Mouse (Mus musculus): ENCODE measurements at regions not wholly inside any gene's neighbourhood (a gene's known extent, or its start where the extent isn't known, plus 50 kb on each side); places are given as distances from the start of the nearest gene placed in this dataset.

GRCm38 (mm10) chr7:129049726-129050125, 207.1 kb upstream of the Plpp4 start:
- WGBS = 19% methylated on average over 4 of the region's 4 CpGs
- TF ChIP-seq POLR2A (IDR thresholded peaks at IDR 0.05; ENCODE audit: borderline replicate concordance, insufficient read depth, low read length) = no peak
- no peak for TF ChIP-seq CTCF (IDR thresholded peaks at IDR 0.05; ENCODE audit: borderline replicate concordance, insufficient read depth, low read depth, low read length)
- Histone ChIP-seq H3K27ac (ENCODE audit: insufficient read depth, low read length) (no peak overlapping the region), H3K4me1 (ENCODE audit: control insufficient read depth, insufficient read depth, low read length) (peaks cover 3% of the 10 kb centered on the region), H3K4me3 (replicated peaks; ENCODE audit: insufficient read depth, low read depth, low read length) (no peak overlapping the region), H3K27me3 (ENCODE audit: control insufficient read depth, insufficient read depth, low read length) (no peaks in the 10 kb centered on the region; the same call in 1 of the 2 replicates)
- no peak for DNase-seq

DNA sequence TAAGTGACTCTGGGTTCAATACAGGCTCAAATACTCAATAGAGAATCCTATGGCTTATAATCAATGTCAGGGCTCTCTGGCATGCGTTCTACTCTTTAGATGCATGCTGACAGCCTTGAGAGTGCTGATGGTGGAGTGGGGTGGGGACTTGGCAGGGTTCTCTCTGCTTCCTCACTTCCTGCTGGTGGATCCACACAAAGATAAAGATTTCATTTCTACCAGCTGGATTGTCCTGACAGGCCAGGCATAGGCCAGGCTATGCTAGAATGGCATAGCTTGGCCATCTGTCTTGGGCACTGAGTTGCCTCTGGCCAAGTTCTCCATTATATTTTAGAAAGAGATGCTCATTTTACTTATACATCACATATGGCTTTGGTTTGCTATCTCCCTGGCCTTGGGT, 206.2 kb upstream of the Plpp4 start:
- peaks cover 3% of the 10 kb centered on the region for H3K4me1 ChIP-seq (ENCODE audit: control insufficient read depth, insufficient read depth, low read length)
- H3K27me3 ChIP-seq (ENCODE audit: control insufficient read depth, insufficient read depth, low read length) = no peaks in the 10 kb centered on the region; the same call in 1 of the 2 replicates
- DNase-seq = peak in 1 of 2 experiments; percentile 17
- WGBS = 16% methylated on average over 1 of the region's 1 CpGs
- no peak overlapping the region for H3K4me3 ChIP-seq (replicated peaks; ENCODE audit: insufficient read depth, low read depth, low read length)
- TF ChIP-seq POLR2A (IDR thresholded peaks at IDR 0.05; ENCODE audit: borderline replicate concordance, insufficient read depth, low read length) (no peak), CTCF (IDR thresholded peaks at IDR 0.05; ENCODE audit: borderline replicate concordance, insufficient read depth, low read depth, low read length) (no peak)
- no peak overlapping the region for H3K27ac ChIP-seq (ENCODE audit: insufficient read depth, low read length)

- no peaks in the 10 kb centered on the region for H3K4me1 ChIP-seq (ENCODE audit: control insufficient read depth, insufficient read depth, low read length)
- H3K27ac ChIP-seq (ENCODE audit: insufficient read depth, low read length) = no peak overlapping the region
- H3K4me3 ChIP-seq (replicated peaks; ENCODE audit: insufficient read depth, low read depth, low read length) = no peak overlapping the region
- WGBS = 75% methylated on average over 2 of the region's 2 CpGs
- TF ChIP-seq POLR2A (IDR thresholded peaks at IDR 0.05; ENCODE audit: borderline replicate concordance, insufficient read depth, low read length) (no peak), CTCF (IDR thresholded peaks at IDR 0.05; ENCODE audit: borderline replicate concordance, insufficient read depth, low read depth, low read length) (no peak)
- DNase-seq = no peak
- H3K27me3 ChIP-seq (ENCODE audit: control insufficient read depth, insufficient read depth, low read length) = no peaks in the 10 kb centered on the region
These were observed 189.9 kb upstream of the Plpp4 start for GRCm38 (mm10) chr7:129066891-129067290.

GRCm38 (mm10) chr7:129068137-129068536, 188.7 kb upstream of the Plpp4 start:
- Histone ChIP-seq H3K4me3 (replicated peaks; ENCODE audit: insufficient read depth, low read depth, low read length) (no peak overlapping the region), H3K27me3 (ENCODE audit: control insufficient read depth, insufficient read depth, low read length) (no peaks in the 10 kb centered on the region), H3K4me1 (ENCODE audit: control insufficient read depth, insufficient read depth, low read length) (no peaks in the 10 kb centered on the region), H3K27ac (ENCODE audit: insufficient read depth, low read length) (no peak overlapping the region)
- TF ChIP-seq CTCF (IDR thresholded peaks at IDR 0.05; ENCODE audit: borderline replicate concordance, insufficient read depth, low read depth, low read length) = no peak
- TF ChIP-seq POLR2A (IDR thresholded peaks at IDR 0.05; ENCODE audit: borderline replicate concordance, insufficient read depth, low read length) = no peak
- 65% methylated on average over 4 of the region's 4 CpGs for WGBS
- no peak for DNase-seq

DNA sequence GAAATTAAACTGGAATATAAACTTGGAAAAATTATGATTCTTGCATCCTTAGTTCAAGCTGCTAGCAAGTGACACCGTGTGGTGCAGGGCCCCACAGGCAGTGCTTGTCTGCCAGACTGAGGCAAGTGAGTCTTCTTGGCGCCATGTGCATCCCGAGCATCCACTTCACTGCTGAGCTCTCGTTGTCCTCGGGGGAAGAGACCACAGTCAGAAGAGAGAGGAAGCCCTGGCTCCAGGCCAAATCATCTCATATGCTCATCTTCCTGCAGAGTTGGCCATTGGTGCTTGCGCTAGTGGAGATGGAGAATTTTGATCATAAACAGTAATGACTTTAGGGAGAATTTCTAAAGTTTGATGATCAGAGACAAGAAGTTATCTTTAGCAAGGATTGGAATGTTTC, 177.0 kb upstream of the Plpp4 start:
- Histone ChIP-seq H3K27me3 (ENCODE audit: control insufficient read depth, insufficient read depth, low read length) (no peaks in the 10 kb centered on the region), H3K27ac (ENCODE audit: insufficient read depth, low read length) (no peak overlapping the region), H3K4me3 (replicated peaks; ENCODE audit: insufficient read depth, low read depth, low read length) (no peak overlapping the region), H3K4me1 (ENCODE audit: control insufficient read depth, insufficient read depth, low read length) (no peaks in the 10 kb centered on the region)
- TF ChIP-seq CTCF (IDR thresholded peaks at IDR 0.05; ENCODE audit: borderline replicate concordance, insufficient read depth, low read depth, low read length) (no peak), POLR2A (IDR thresholded peaks at IDR 0.05; ENCODE audit: borderline replicate concordance, insufficient read depth, low read length) (no peak)
- 6% methylated on average over 6 of the region's 6 CpGs for WGBS
- DNase-seq = no peak

- no peak for DNase-seq
- no peak overlapping the region for H3K4me3 ChIP-seq (replicated peaks; ENCODE audit: insufficient read depth, low read depth, low read length)
- no peak for TF ChIP-seq CTCF (IDR thresholded peaks at IDR 0.05; ENCODE audit: borderline replicate concordance, insufficient read depth, low read depth, low read length)
- 32% methylated on average over 4 of the region's 4 CpGs for WGBS
- H3K4me1 ChIP-seq (ENCODE audit: control insufficient read depth, insufficient read depth, low read length) = no peaks in the 10 kb centered on the region
- no peak overlapping the region for H3K27ac ChIP-seq (ENCODE audit: insufficient read depth, low read length)
- H3K27me3 ChIP-seq (ENCODE audit: control insufficient read depth, insufficient read depth, low read length) = no peaks in the 10 kb centered on the region; the same call in 1 of the 2 replicates
These were observed 165.4 kb upstream of the Plpp4 start for GRCm38 (mm10) chr7:129091441-129091840.

DNA sequence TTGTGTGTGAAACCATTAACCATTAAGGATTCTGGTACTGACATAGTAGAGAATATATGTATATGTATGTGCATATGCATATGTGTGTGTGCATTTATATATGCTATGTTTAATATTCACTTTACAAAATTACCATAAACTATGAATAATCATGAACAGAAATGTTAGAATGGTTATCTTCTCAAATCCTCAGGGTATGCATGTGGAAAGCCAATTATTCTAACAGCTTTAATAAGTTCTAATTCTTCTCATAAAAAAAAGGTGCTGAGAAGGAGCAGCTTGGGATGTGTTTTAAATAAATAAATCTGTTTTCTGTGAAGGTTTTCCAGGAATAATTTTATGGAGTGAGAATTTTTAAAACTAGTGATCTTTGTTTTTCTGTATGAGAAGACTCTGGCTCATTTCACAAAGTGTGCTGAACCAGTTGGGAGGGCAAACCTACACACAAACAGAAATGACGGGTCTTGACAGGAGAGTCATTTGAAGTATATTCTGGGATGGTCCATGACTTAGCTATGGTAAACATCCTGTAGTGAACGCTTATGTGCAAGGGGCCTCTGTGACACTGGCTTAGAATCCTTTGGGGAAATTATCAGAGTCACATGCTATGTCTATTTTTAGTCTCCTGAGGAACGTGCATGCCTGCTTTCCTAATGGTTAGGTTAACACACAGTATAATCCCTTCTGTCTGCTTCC, 160.3 kb upstream of the Plpp4 start:
- WGBS = 61% methylated on average over 3 of the region's 3 CpGs
- DNase-seq = no peak
- Histone ChIP-seq H3K27ac (ENCODE audit: insufficient read depth, low read length) (no peak overlapping the region), H3K4me3 (replicated peaks; ENCODE audit: insufficient read depth, low read depth, low read length) (no peak overlapping the region), H3K4me1 (ENCODE audit: control insufficient read depth, insufficient read depth, low read length) (no peaks in the 10 kb centered on the region), H3K27me3 (ENCODE audit: control insufficient read depth, insufficient read depth, low read length) (no peaks in the 10 kb centered on the region; the same call in 1 of the 2 replicates)
- no peak for TF ChIP-seq POLR2A (IDR thresholded peaks at IDR 0.05; ENCODE audit: borderline replicate concordance, insufficient read depth, low read length)
- no peak for TF ChIP-seq CTCF (IDR thresholded peaks at IDR 0.05; ENCODE audit: borderline replicate concordance, insufficient read depth, low read depth, low read length)

GRCm38 (mm10) chr7:129102437-129102836, 154.4 kb upstream of the Plpp4 start:
- no peak for DNase-seq

More at GRCm38 (mm10) chr7:129102437-129102836, 154.4 kb upstream of the Plpp4 start:
- no peaks in the 10 kb centered on the region; the same call in 1 of the 2 replicates for H3K27me3 ChIP-seq (ENCODE audit: control insufficient read depth, insufficient read depth, low read length)
- WGBS = 19% methylated on average over 4 of the region's 4 CpGs
- TF ChIP-seq CTCF (IDR thresholded peaks at IDR 0.05; ENCODE audit: borderline replicate concordance, insufficient read depth, low read depth, low read length) = no peak
- TF ChIP-seq POLR2A (IDR thresholded peaks at IDR 0.05; ENCODE audit: borderline replicate concordance, insufficient read depth, low read length) = no peak
- H3K27ac ChIP-seq (ENCODE audit: insufficient read depth, low read length) = no peak overlapping the region
- no peaks in the 10 kb centered on the region for H3K4me1 ChIP-seq (ENCODE audit: control insufficient read depth, insufficient read depth, low read length)
- no peak overlapping the region for H3K4me3 ChIP-seq (replicated peaks; ENCODE audit: insufficient read depth, low read depth, low read length)

Data from cerebellum, adult 2 months (tissue).